Mouse (Mus musculus) cerebellum, adult 11-12 months (tissue): ENCODE data around the gene Lgals7.

ENCODE experiments used
- DNase-seq: peaks from one replicate; pipeline ENCODE4 v3.0.0; 2022

Lgals7 gene

GRCm38 (mm10) chr7:28831411-28832125 lies 32.1 kb upstream of the Lgals7 start:
- DNase-seq: no peak

- no peak for DNase-seq
These were observed 31.5 kb upstream of the Lgals7 start for GRCm38 (mm10) chr7:28832137-28832536.

- DNase-seq: no peak
These were observed 29.8 kb upstream of the Lgals7 start, which contains the start of gene Lgals4 for GRCm38 (mm10) chr7:28833723-28834347. Gene Lgals4, plus strand, starts transcription at chr7:28833854.

- DNase-seq: no peak
These were observed 26.7 kb upstream of the Lgals7 start for GRCm38 (mm10) chr7:28836936-28837335.

GRCm38 (mm10) chr7:28838331-28838730 lies 25.3 kb upstream of the Lgals7 start:
- DNase-seq: no peak

- DNase-seq: no peak
These were observed 16.4 kb upstream of the Lgals7 start for GRCm38 (mm10) chr7:28847273-28847672.

GRCm38 (mm10) chr7:28849700-28850236 lies 13.9 kb upstream of the Lgals7 start:
- no peak for DNase-seq

- no peak for DNase-seq
These were observed 13.0 kb upstream of the Lgals7 start for GRCm38 (mm10) chr7:28850642-28851041.

- no peak for DNase-seq
These were observed 3.7 kb upstream of the Lgals7 start for GRCm38 (mm10) chr7:28859953-28860352.

GRCm38 (mm10) chr7:28860898-28861297 lies 2.8 kb upstream of the Lgals7 start:
- DNase-seq: no peak

- no peak for DNase-seq
These were observed 695 bp upstream of the Lgals7 start for GRCm38 (mm10) chr7:28862817-28863499.

- DNase-seq: no peak
These were observed 666 bp downstream of the Lgals7 start for GRCm38 (mm10) chr7:28864288-28864750.

GRCm38 (mm10) chr7:28865481-28866300 lies 2.0 kb downstream of the Lgals7 start:
- DNase-seq: no peak

- no peak for DNase-seq
These were observed 3.3 kb downstream of the Lgals7 start for GRCm38 (mm10) chr7:28866769-28867507.

- DNase-seq: peak; percentile 64
These were observed 4.1 kb downstream of the Lgals7 start for GRCm38 (mm10) chr7:28867508-28868340.

GRCm38 (mm10) chr7:28870901-28871664 lies 7.4 kb downstream of the Lgals7 start:
- DNase-seq: no peak

GRCm38 (mm10) chr7:28874565-28874964 lies 10.9 kb downstream of the Lgals7 start:
- DNase-seq: no peak

- no peak for DNase-seq
These were observed 12.4 kb downstream of the Lgals7 start for GRCm38 (mm10) chr7:28876099-28876498.

- no peak for DNase-seq
These were observed 13.5 kb downstream of the Lgals7 start for GRCm38 (mm10) chr7:28877155-28877554.

GRCm38 (mm10) chr7:28877856-28878255 lies 14.2 kb downstream of the Lgals7 start:
- no peak for DNase-seq
